In genomic region chr8:110749500-110750170, GRCm38 (mm10) we compare ENCODE assay signal across 8 mouse cellular contexts. TPM values are rescaled to one million over a fixed set of nuclear protein-coding genes. Genes with fewer than 3 reads are reported as not detected.
DNase-seq lines count a peak whose midpoint lies in the region; ATAC-seq and TF ChIP-seq lines count a peak whose summit lies in the region.

No protein-coding gene starts in this region.

- no peak for ATAC-seq in G1E (ENCODE audit: extremely low read depth, insufficient number of reproducible peaks, low FRiP score, poor library complexity, severe bottlenecking)
- ATAC-seq in hindbrain, embryonic 11.5 days (ENCODE audit: low FRiP score), result peak; percentile 30; the same call in 1 of the 2 replicates
- ATAC-seq in lung, embryonic 16.5 days (ENCODE audit: low read depth), result peak; percentile 29; the same call in 1 of the 2 replicates

- no peaks in the 10 kb centered on the region for H3K4me1 ChIP-seq in G1E (ENCODE audit: insufficient read depth, low read depth, low read length)
- H3K4me1 ChIP-seq in hindbrain, embryonic 11.5 days (replicated peaks; ENCODE audit: control insufficient read depth, insufficient read depth, low read length), result no peaks in the 10 kb centered on the region
- peaks cover under 1% of the 10 kb centered on the region; the same call in 1 of the 2 replicates for H3K4me1 ChIP-seq in lung, embryonic 16.5 days (replicated peaks; ENCODE audit: control insufficient read depth, insufficient read depth, low read length)

- peaks cover 52% of the 10 kb centered on the region for H3K27me3 ChIP-seq in G1E (ENCODE audit: insufficient read depth, low read length)
- H3K27me3 ChIP-seq in hindbrain, embryonic 11.5 days (ENCODE audit: control insufficient read depth, insufficient read depth, low read length), result no peaks in the 10 kb centered on the region
- no peaks in the 10 kb centered on the region for H3K27me3 ChIP-seq in lung, embryonic 16.5 days (ENCODE audit: control insufficient read depth, insufficient read depth, low read depth, low read length)
- no peaks in the 10 kb centered on the region for H3K27me3 ChIP-seq in splenic B cell, adult 2 months (ENCODE audit: control insufficient read depth, insufficient read depth, low read length, poor library complexity, severe bottlenecking)

- no peak overlapping the region; the same call in 1 of the 2 replicates for H3K9ac ChIP-seq in hindbrain, embryonic 11.5 days (ENCODE audit: low read depth, low read length)
- H3K9ac ChIP-seq in lung, embryonic 16.5 days (ENCODE audit: low read length), result no peak overlapping the region

- TF ChIP-seq CTCF in G1E (IDR thresholded peaks at IDR 0.05; ENCODE audit: low read depth, low read length), result peak; percentile 50

- no peaks in the 10 kb centered on the region for H3K36me3 ChIP-seq in G1E (replicated peaks)
- H3K36me3 ChIP-seq in hindbrain, embryonic 11.5 days (ENCODE audit: control insufficient read depth, insufficient read depth, low read length), result no peaks in the 10 kb centered on the region
- no peaks in the 10 kb centered on the region for H3K36me3 ChIP-seq in lung, embryonic 16.5 days (ENCODE audit: control insufficient read depth, insufficient read depth, low read length)
- no peaks in the 10 kb centered on the region for H3K36me3 ChIP-seq in splenic B cell, adult 2 months (ENCODE audit: control insufficient read depth, insufficient read depth, low read length, poor library complexity, severe bottlenecking)

- peaks cover 3% of the 10 kb centered on the region for H3K9me3 ChIP-seq in G1E (replicated peaks)
- no peaks in the 10 kb centered on the region for H3K9me3 ChIP-seq in hindbrain, embryonic 11.5 days (ENCODE audit: control insufficient read depth, low read length)
- H3K9me3 ChIP-seq in lung, embryonic 16.5 days (ENCODE audit: control insufficient read depth, low read length), result no peaks in the 10 kb centered on the region

- 58% methylated on average over 10 of the region's 10 CpGs for WGBS in hindbrain, embryonic 11.5 days
- 58% methylated on average over 10 of the region's 10 CpGs for WGBS in lung, embryonic 16.5 days

- H3K4me3 ChIP-seq in G1E (ENCODE audit: low read depth, low read length), result no peak overlapping the region
- H3K4me3 ChIP-seq in hindbrain, embryonic 11.5 days (ENCODE audit: low read depth, low read length), result no peak overlapping the region
- no peak overlapping the region for H3K4me3 ChIP-seq in lung, embryonic 16.5 days (ENCODE audit: low read length)

- no peak overlapping the region for H3K27ac ChIP-seq in hindbrain, embryonic 11.5 days (ENCODE audit: low read depth, low read length)
- H3K27ac ChIP-seq in lung, embryonic 16.5 days (ENCODE audit: low read length), result no peak overlapping the region

- DNase-seq in layer of hippocampus, adult 11-12 months (ENCODE audit: low spot score), result peak; percentile 70
- no peak for DNase-seq in layer of hippocampus, postnatal 25 days (ENCODE audit: extremely low spot score in 1 of 2, low spot score in 1 of 2)
- DNase-seq in G1E (ENCODE audit: low spot score), result peak; percentile 47
- DNase-seq in cerebellum, adult 8-10 months, result peak; percentile 72
- DNase-seq in hindbrain, embryonic 11.5 days (ENCODE audit: low spot score), result peak; percentile 86
- peak; percentile 75 for DNase-seq in splenic B cell, adult 2 months (ENCODE audit: low read depth, low spot score)
- no peak for DNase-seq in spleen, postnatal 14 days (ENCODE audit: low spot score in 2 of 2)

- no peak overlapping the region for H3K4me2 ChIP-seq in hindbrain, embryonic 11.5 days (replicated peaks; ENCODE audit: low read depth, low read length)
- no peak overlapping the region for H3K4me2 ChIP-seq in lung, embryonic 16.5 days (ENCODE audit: low read depth, low read length)

RNA-seq across cellular contexts. Expression of gene Mtss1l, which starts 28.4 kb away (rescaled TPM):
- total RNA-seq in layer of hippocampus, postnatal 25 days (2021), result 100 to 1,000 TPM; 206 to 252 TPM
- not detected in 2 replicates for total RNA-seq in G1E (2014; fragmentation: Nextera tagmentation)
- total RNA-seq in G1E (2017), result 0.17 and 0.33 TPM in 2 replicates
- polyA plus RNA-seq in G1E (2012), result 0.15 and 0.37 TPM in 2 replicates
- polyA plus RNA-seq in hindbrain, embryonic 11.5 days (2014; fragmentation: Nextera tagmentation; extraction: Ambion mirVana), result 10.5 and 10.8 TPM in 2 replicates
- 13.2 and 15.5 TPM in 2 replicates for polyA plus RNA-seq in lung, embryonic 16.5 days (2015; fragmentation: Nextera tagmentation; extraction: Ambion mirVana)

RNA-seq across cellular contexts. Expression of gene Il34, which starts 56.1 kb away (rescaled TPM):
- total RNA-seq in layer of hippocampus, postnatal 25 days (2021), result 10 to 100 TPM; 77.1 to 79.3 TPM
- total RNA-seq in G1E (2014; fragmentation: Nextera tagmentation) (not detected in 2 replicates), G1E (2017) (not detected in 2 replicates)
- polyA plus RNA-seq in G1E (2012), result not detected in 2 replicates
- polyA plus RNA-seq in hindbrain, embryonic 11.5 days (2014; fragmentation: Nextera tagmentation; extraction: Ambion mirVana), result 0.19 and 1.4 TPM in 2 replicates
- 4.9 and 6.5 TPM in 2 replicates for polyA plus RNA-seq in lung, embryonic 16.5 days (2015; fragmentation: Nextera tagmentation; extraction: Ambion mirVana)

Comparison
In these comparisons a context has a peak if more than half of its experiments do, and no peak if none do; other contexts are left out.
1. DNase-seq: peak in layer of hippocampus, adult 11-12 months (single experiment), G1E (single experiment), cerebellum, adult 8-10 months (single experiment), hindbrain, embryonic 11.5 days (single experiment) and splenic B cell, adult 2 months (single experiment); none in layer of hippocampus, postnatal 25 days (0 of 2) and spleen, postnatal 14 days (0 of 2).